Mouse (Mus musculus): Measurements from ENCODE around the gene Ppia. TPM values are rescaled to one million over a fixed set of nuclear protein-coding genes. Genes with fewer than 3 reads are reported as not detected.
"Not testable (repeated sequence)": the region's sequence is repeated elsewhere in the genome, so short reads cannot be mapped to it uniquely, and the experiment has no call there.

Gene Ppia
- polyA plus RNA-seq, 1 experiment: 340 TPM

DNA sequence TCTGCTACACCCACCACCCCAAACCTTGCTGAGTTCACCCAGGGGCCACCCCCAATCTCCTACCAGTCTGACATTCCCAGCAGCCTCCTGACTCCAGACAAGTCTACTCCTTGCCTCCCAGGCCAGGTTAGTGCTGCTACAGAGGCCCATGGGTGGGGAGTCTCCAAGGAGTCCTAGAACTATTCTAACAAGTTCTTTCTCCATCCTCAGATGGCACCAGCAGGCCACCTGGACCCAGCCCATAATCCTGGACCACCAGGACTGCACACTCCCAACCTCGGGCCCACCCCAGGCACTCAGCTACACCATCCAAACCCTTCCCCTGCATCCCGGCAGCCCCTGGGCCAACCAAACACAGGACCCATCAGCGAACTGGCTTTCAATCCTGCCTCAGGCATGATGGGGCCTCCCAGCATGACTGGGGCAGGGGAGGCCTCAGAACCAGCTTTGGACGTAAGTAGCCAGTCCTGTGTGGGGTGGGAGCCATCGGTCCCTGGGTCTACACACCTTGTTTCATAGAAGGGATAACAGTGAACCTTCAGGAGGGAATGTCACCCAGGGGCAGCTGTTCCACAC lies 11.3 kb upstream of the Ppia start:
- WGBS: 96% methylated on average over 5 of the region's 5 CpGs
- H3K27ac ChIP-seq (ENCODE audit: insufficient read depth, low read length): no peak overlapping the region
- TF ChIP-seq POLR2A (IDR thresholded peaks at IDR 0.05; ENCODE audit: low read depth, low read length) (no peak), CTCF (IDR thresholded peaks at IDR 0.05; ENCODE audit: extremely low read depth, insufficient read depth, insufficient read length, insufficient replicate concordance) (no peak)
- no peaks in the 10 kb centered on the region for H3K27me3 ChIP-seq (ENCODE audit: control insufficient read depth, insufficient read depth, low read length)
- no peak for DNase-seq (ENCODE audit: low read depth in 1 of 2, low spot score in 2 of 2)
- H3K36me3 ChIP-seq (ENCODE audit: control insufficient read depth, insufficient read depth, low read length): peaks cover 57% of the 10 kb centered on the region
- H3K4me1 ChIP-seq (ENCODE audit: control insufficient read depth, insufficient read depth, insufficient read length): peaks cover 9% of the 10 kb centered on the region; the same call in 1 of the 2 replicates
- H3K4me3 ChIP-seq (ENCODE audit: extremely low read depth, insufficient read depth, insufficient read length): no peak overlapping the region

GRCm38 (mm10) chr11:6404699-6405566 lies 10.3 kb upstream of the Ppia start:
- no peaks in the 10 kb centered on the region for H3K27me3 ChIP-seq (ENCODE audit: control insufficient read depth, insufficient read depth, low read length)
- DNase-seq (ENCODE audit: low read depth in 1 of 2, low spot score in 2 of 2): no peak
- H3K27ac ChIP-seq (ENCODE audit: insufficient read depth, low read length): peak overlapping the region; percentile 53
- H3K4me3 ChIP-seq (ENCODE audit: extremely low read depth, insufficient read depth, insufficient read length): no peak overlapping the region
- TF ChIP-seq POLR2A (IDR thresholded peaks at IDR 0.05; ENCODE audit: low read depth, low read length) (no peak), CTCF (IDR thresholded peaks at IDR 0.05; ENCODE audit: extremely low read depth, insufficient read depth, insufficient read length, insufficient replicate concordance) (no peak)
- peaks cover 9% of the 10 kb centered on the region; the same call in 1 of the 2 replicates for H3K4me1 ChIP-seq (ENCODE audit: control insufficient read depth, insufficient read depth, insufficient read length)
- H3K36me3 ChIP-seq (ENCODE audit: control insufficient read depth, insufficient read depth, low read length): peaks cover 49% of the 10 kb centered on the region
- 89% methylated on average over 9 of the region's 9 CpGs for WGBS

GRCm38 (mm10) chr11:6405591-6406081 lies 9.6 kb upstream of the Ppia start:
- H3K4me3 ChIP-seq (ENCODE audit: extremely low read depth, insufficient read depth, insufficient read length): no peak overlapping the region
- 56% methylated on average over 4 of the region's 4 CpGs for WGBS
- H3K4me1 ChIP-seq (ENCODE audit: control insufficient read depth, insufficient read depth, insufficient read length): peaks cover 11% of the 10 kb centered on the region; the same call in 1 of the 2 replicates
- peaks cover 47% of the 10 kb centered on the region for H3K36me3 ChIP-seq (ENCODE audit: control insufficient read depth, insufficient read depth, low read length)
- no peaks in the 10 kb centered on the region for H3K27me3 ChIP-seq (ENCODE audit: control insufficient read depth, insufficient read depth, low read length)
- no peak for DNase-seq (ENCODE audit: low read depth in 1 of 2, low spot score in 2 of 2)
- TF ChIP-seq POLR2A (IDR thresholded peaks at IDR 0.05; ENCODE audit: low read depth, low read length) (no peak), CTCF (IDR thresholded peaks at IDR 0.05; ENCODE audit: extremely low read depth, insufficient read depth, insufficient read length, insufficient replicate concordance) (no peak)
- peak overlapping the region; percentile 53 for H3K27ac ChIP-seq (ENCODE audit: insufficient read depth, low read length)

- Histone ChIP-seq H3K36me3 (ENCODE audit: control insufficient read depth, insufficient read depth, low read length) (peaks cover 38% of the 10 kb centered on the region), H3K27me3 (ENCODE audit: control insufficient read depth, insufficient read depth, low read length) (no peaks in the 10 kb centered on the region), H3K4me1 (ENCODE audit: control insufficient read depth, insufficient read depth, insufficient read length) (peaks cover 11% of the 10 kb centered on the region; the same call in 1 of the 2 replicates), H3K27ac (ENCODE audit: insufficient read depth, low read length) (peak overlapping the region; percentile 53; the same call in 1 of the 2 replicates), H3K4me3 (ENCODE audit: extremely low read depth, insufficient read depth, insufficient read length) (no peak overlapping the region)
- DNase-seq (ENCODE audit: low read depth in 1 of 2, low spot score in 2 of 2): no peak
- TF ChIP-seq CTCF (IDR thresholded peaks at IDR 0.05; ENCODE audit: extremely low read depth, insufficient read depth, insufficient read length, insufficient replicate concordance): no peak
- no peak for TF ChIP-seq POLR2A (IDR thresholded peaks at IDR 0.05; ENCODE audit: low read depth, low read length)
- WGBS: 44% methylated on average over 14 of the region's 14 CpGs
Observed at GRCm38 (mm10) chr11:6406251-6407161, 8.7 kb upstream of the Ppia start.

GRCm38 (mm10) chr11:6407162-6407621 lies 8.1 kb upstream of the Ppia start:
- H3K4me1 ChIP-seq (ENCODE audit: control insufficient read depth, insufficient read depth, insufficient read length): peaks cover 11% of the 10 kb centered on the region; the same call in 1 of the 2 replicates
- no peak overlapping the region for H3K4me3 ChIP-seq (ENCODE audit: extremely low read depth, insufficient read depth, insufficient read length)

GRCm38 (mm10) chr11:6410050-6410602 lies 5.1 kb upstream of the Ppia start:
- Histone ChIP-seq H3K4me3 (ENCODE audit: extremely low read depth, insufficient read depth, insufficient read length) (no peak overlapping the region), H3K27ac (ENCODE audit: insufficient read depth, low read length) (peak overlapping the region; percentile 36; the same call in 1 of the 2 replicates), H3K36me3 (ENCODE audit: control insufficient read depth, insufficient read depth, low read length) (peaks cover 7% of the 10 kb centered on the region), H3K27me3 (ENCODE audit: control insufficient read depth, insufficient read depth, low read length) (no peaks in the 10 kb centered on the region), H3K4me1 (ENCODE audit: control insufficient read depth, insufficient read depth, insufficient read length) (peaks cover 13% of the 10 kb centered on the region; the same call in 1 of the 2 replicates)
- 24% methylated on average over 5 of the region's 5 CpGs for WGBS
- no peak for DNase-seq (ENCODE audit: low read depth in 1 of 2, low spot score in 2 of 2)
- TF ChIP-seq CTCF (IDR thresholded peaks at IDR 0.05; ENCODE audit: extremely low read depth, insufficient read depth, insufficient read length, insufficient replicate concordance): no peak
- TF ChIP-seq POLR2A (IDR thresholded peaks at IDR 0.05; ENCODE audit: low read depth, low read length): no peak

More at GRCm38 (mm10) chr11:6407162-6407621, 8.1 kb upstream of the Ppia start:
- H3K27me3 ChIP-seq (ENCODE audit: control insufficient read depth, insufficient read depth, low read length): no peaks in the 10 kb centered on the region
- no peak overlapping the region for H3K27ac ChIP-seq (ENCODE audit: insufficient read depth, low read length)
- 88% methylated on average over 3 of the region's 3 CpGs for WGBS
- no peak for DNase-seq (ENCODE audit: low read depth in 1 of 2, low spot score in 2 of 2)
- H3K36me3 ChIP-seq (ENCODE audit: control insufficient read depth, insufficient read depth, low read length): peaks cover 33% of the 10 kb centered on the region
- no peak for TF ChIP-seq POLR2A (IDR thresholded peaks at IDR 0.05; ENCODE audit: low read depth, low read length)
- TF ChIP-seq CTCF (IDR thresholded peaks at IDR 0.05; ENCODE audit: extremely low read depth, insufficient read depth, insufficient read length, insufficient replicate concordance): no peak

GRCm38 (mm10) chr11:6410755-6411154 lies 4.5 kb upstream of the Ppia start:
- H3K27ac ChIP-seq (ENCODE audit: insufficient read depth, low read length): not testable (repeated sequence)

More at GRCm38 (mm10) chr11:6410755-6411154, 4.5 kb upstream of the Ppia start:
- H3K4me1 ChIP-seq (ENCODE audit: control insufficient read depth, insufficient read depth, insufficient read length): peaks cover 10% of the 10 kb centered on the region; the same call in 1 of the 2 replicates
- 84% methylated on average over 5 of the region's 5 CpGs for WGBS
- not testable (repeated sequence) for H3K36me3 ChIP-seq (ENCODE audit: control insufficient read depth, insufficient read depth, low read length); H3K27me3 ChIP-seq (ENCODE audit: control insufficient read depth, insufficient read depth, low read length); DNase-seq (ENCODE audit: low read depth in 1 of 2, low spot score in 2 of 2); H3K4me3 ChIP-seq (ENCODE audit: extremely low read depth, insufficient read depth, insufficient read length)
